Mouse (Mus musculus): ENCODE measurements around the gene Ddx20.

DNA sequence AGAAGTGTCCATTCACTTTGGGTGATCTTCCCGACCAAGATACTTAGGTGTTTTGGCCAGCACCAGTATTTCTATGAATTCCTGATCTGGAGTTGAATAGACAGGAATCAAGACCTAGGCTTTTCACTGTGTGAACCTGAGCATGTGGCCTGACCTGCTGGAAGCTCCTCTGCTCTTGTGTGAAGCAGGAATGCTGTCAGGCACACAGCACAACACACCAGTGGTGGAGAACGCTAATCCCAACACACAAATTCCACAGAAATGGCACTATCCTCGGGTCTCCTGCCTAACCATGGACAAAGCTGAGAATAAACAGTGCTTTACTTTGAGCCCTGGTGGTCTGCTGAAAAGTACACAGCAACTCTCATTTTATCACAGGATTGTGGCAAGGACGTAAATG is 33.1 kb upstream of the Ddx20 start:
- no peak for TF ChIP-seq POLR2A (IDR thresholded peaks at IDR 0.05; ENCODE audit: borderline replicate concordance, insufficient read depth, low read length)
- no peak for TF ChIP-seq CTCF (IDR thresholded peaks at IDR 0.05; ENCODE audit: borderline replicate concordance, insufficient read depth, low read depth, low read length)

Data from cerebellum, adult 2 months (tissue).